Mouse (Mus musculus) layer of hippocampus, postnatal 36 days (tissue): ENCODE data around the gene Vmn1r116. TPM values are rescaled to one million over a fixed set of nuclear protein-coding genes. Genes with fewer than 3 reads are reported as not detected.
"Not testable (repeated sequence)": the region's sequence is repeated elsewhere in the genome, so short reads cannot be mapped to it uniquely, and the experiment has no call there.

Experiments used
- DNase-seq, 2 experiments: peaks; one replicate each; pipeline ENCODE4 v3.0.0; 2022
- total RNA-seq, 2 experiments: library from RNA; stranded (reverse); gene quantifications; 2 replicates each; pipeline ENCODE4 v1.2.3; 2021

Gene Vmn1r116
- total RNA-seq, result not detected

DNA sequence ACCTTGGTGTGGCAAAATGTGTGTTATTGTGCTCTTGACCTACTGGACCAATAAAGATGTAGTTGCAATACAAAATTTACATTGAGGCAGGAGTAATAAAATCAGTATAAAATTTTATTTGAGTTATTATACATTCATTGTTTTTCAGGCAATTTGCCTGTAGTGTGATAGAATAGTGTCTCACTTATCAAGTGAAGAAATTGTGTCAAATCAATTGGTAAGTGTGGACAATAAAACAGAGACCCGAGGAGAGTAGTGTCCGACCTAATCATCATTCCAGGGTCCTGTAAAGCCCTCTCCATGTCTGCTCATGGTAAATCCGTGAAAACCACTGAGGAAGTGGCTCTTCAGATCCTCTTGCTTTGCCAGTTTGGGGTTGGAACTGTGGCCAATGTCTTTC, at the start of gene Vmn1r116:
Gene Vmn1r116 (plus strand): TSS at position 301 of the 400 bp plus-strand sequence.
- not testable (repeated sequence) for DNase-seq

DNA sequence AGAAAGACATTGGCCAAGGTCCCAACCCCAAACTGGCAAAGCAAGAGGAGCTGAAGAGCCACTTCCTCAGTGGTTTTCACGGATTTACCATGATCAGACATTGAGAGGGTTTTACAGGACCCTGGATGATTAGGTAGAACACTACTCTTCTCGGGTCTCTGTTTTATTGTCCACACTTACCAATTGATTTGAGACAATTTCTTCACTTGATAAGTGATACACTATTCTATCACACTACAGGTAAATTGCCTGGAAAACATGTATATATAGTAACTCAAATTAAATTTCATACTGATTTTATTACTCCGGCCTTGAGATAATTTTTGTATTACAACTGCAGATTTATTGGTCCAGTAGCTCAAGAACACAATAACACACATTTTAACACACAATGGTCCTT, 27.2 kb upstream of the Vmn1r116 start, which contains the start of gene Vmn1r115:
Gene Vmn1r115 (minus strand): TSS at position 101 of the 400 bp plus-strand sequence.
- DNase-seq, result not testable (repeated sequence)

- DNase-seq, result not testable (repeated sequence)
Measured at GRCm38 (mm10) chr7:20884021-20884420, 12.0 kb downstream of the Vmn1r116 start, which contains the start of gene Vmn1r117. Vmn1r117 (minus strand) TSS chr7:20884121.

GRCm38 (mm10) chr7:20912247-20912646, 40.2 kb downstream of the Vmn1r116 start, which contains the start of gene Vmn1r118:
Vmn1r118 (minus strand) TSS chr7:20912347.
- DNase-seq, result not testable (repeated sequence)

Other genes with a start within 250 kb of the Vmn1r116 start
- gene Vmn1r107, start 203.3 kb upstream of the Vmn1r116 start, total RNA-seq, result not detected
- not detected for gene Vmn1r111, start 169.0 kb upstream of the Vmn1r116 start, total RNA-seq
- gene Gm10668, start 141.6 kb upstream of the Vmn1r116 start, total RNA-seq, result not detected
- gene Vmn1r112, start 101.1 kb upstream of the Vmn1r116 start, total RNA-seq, result not detected
- not detected for gene Vmn1r113, start 85.0 kb upstream of the Vmn1r116 start, total RNA-seq
- gene Vmn1r114, start 60.1 kb upstream of the Vmn1r116 start, total RNA-seq, result not detected
- not detected for gene Vmn1r115, start 27.3 kb upstream of the Vmn1r116 start, total RNA-seq
- gene Vmn1r117, start 11.9 kb downstream of the Vmn1r116 start, total RNA-seq, result not detected
- not detected for gene Vmn1r118, start 40.1 kb downstream of the Vmn1r116 start, total RNA-seq
- not detected for gene Vmn1r119, start 140.2 kb downstream of the Vmn1r116 start, total RNA-seq
- gene Vmn1r120, start 181.5 kb downstream of the Vmn1r116 start, total RNA-seq, result not detected
- gene Vmn1r121, start 226.3 kb downstream of the Vmn1r116 start, total RNA-seq, result not detected